Mouse (Mus musculus) hindbrain, embryonic 11.5 days (tissue): ENCODE measurements around the gene Gm7247. TPM values are rescaled to one million over a fixed set of nuclear protein-coding genes. Genes with fewer than 3 reads are reported as not detected.

Experiments used
- ATAC-seq: fragments of 200-750 bp; cut with Nextera tagmentation; 2 replicates; pipeline ENCODE4 v1.8.0; 2017; ENCODE audit warnings: mild to moderate bottlenecking, moderate TSS enrichment, moderate library complexity; ENCODE audit not compliant: low FRiP score
- DNase-seq: peaks from one replicate; pipeline ENCODE4 v3.0.0-alpha.2; 2015; ENCODE audit warnings: low spot score
- H3K27ac ChIP-seq: fragments of 300-500 bp; sonication (generic); 2 replicates; pipeline ENCODE4 v1.5.1; 2014; ENCODE audit warnings: mild to moderate bottlenecking, low read depth, low read length
- H3K27me3 ChIP-seq: fragments of 300-500 bp; sonication (generic); 2 replicates; pipeline ENCODE4 v1.6.1; 2014; ENCODE audit warnings: mild to moderate bottlenecking, low read length, moderate library complexity, mixed read lengths; ENCODE audit not compliant: control insufficient read depth, insufficient read depth
- H3K36me3 ChIP-seq: fragments of 300-500 bp; sonication (generic); 2 replicates; pipeline ENCODE4 v1.6.1; 2014; ENCODE audit warnings: mild to moderate bottlenecking, low read length, moderate library complexity, mixed read lengths; ENCODE audit not compliant: control insufficient read depth, insufficient read depth
- H3K4me1 ChIP-seq: fragments of 300-500 bp; sonication (generic); replicated peaks from 2 replicates; pipeline ENCODE4 v1.6.1; 2014; ENCODE audit warnings: low read length, mixed read lengths; ENCODE audit not compliant: control insufficient read depth, insufficient read depth
- H3K4me2 ChIP-seq: fragments of 300-500 bp; sonication (generic); replicated peaks from 2 replicates; pipeline ENCODE4 v1.6.1; 2014; ENCODE audit warnings: mild to moderate bottlenecking, low read depth, low read length
- H3K4me3 ChIP-seq: fragments of 300-500 bp; sonication (generic); 2 replicates; pipeline ENCODE4 v1.5.1; 2014; ENCODE audit warnings: low read depth, low read length
- H3K9ac ChIP-seq: fragments of 300-500 bp; sonication (generic); 2 replicates; pipeline ENCODE4 v1.6.1; 2014; ENCODE audit warnings: low read depth, low read length
- H3K9me3 ChIP-seq: fragments of 300-500 bp; sonication (generic); 2 replicates; pipeline ENCODE4 v1.6.1; 2016; ENCODE audit warnings: low read length; ENCODE audit not compliant: control insufficient read depth
- WGBS: fragments of 180-500 bp; shearing (Covaris S2); extraction: QIAGEN DNeasy Blood & Tissue Kit; methylation state at CpG from one replicate; pipeline ENCODE4 v1.1.7; 2014; 5-methylcytosine and 5-hydroxymethylcytosine counted together
- polyA plus RNA-seq: library from polyadenylated mRNA; unstranded; fragments of >200 nt; fragmentation: Nextera tagmentation; extraction: Ambion mirVana; gene quantifications from 2 replicates; pipeline ENCODE4 v1.2.1, GENCODE M21; 2014

The Gm7247 gene
- not detected in 2 replicates for polyA plus RNA-seq

DNA sequence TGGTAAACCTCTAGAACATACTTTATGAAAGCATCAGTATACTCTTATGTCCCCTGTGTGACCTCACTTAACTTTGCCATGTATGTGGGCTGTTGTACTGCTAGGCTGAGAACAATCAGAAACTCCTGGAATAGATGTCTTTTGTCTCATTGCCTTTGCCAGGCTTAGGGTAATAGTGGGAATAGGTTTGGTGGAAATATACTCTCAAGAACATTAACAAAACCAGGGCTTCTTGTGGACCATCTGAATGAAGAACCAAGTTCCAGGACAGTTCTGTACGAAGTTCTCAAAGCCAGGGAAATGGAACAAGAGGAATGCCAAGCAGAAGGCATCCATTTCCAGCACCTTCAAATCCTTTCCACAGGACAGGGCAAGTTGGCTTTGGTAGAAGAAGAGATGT lies at the start of gene Gm7247:
Gene Gm7247 (plus strand): TSS at position 301 of the 400 bp plus-strand sequence.
- H3K27me3 ChIP-seq: no peaks in the 10 kb centered on the region; the same call in 1 of the 2 replicates
- ATAC-seq: no peak
- no peak for DNase-seq
- no peaks in the 10 kb centered on the region for H3K36me3 ChIP-seq
- WGBS: 93% methylated on average over 1 of the region's 1 CpGs
- no peak within 1 kb of the TSS for H3K9ac ChIP-seq
- no peak within 1 kb of the TSS for H3K27ac ChIP-seq
- H3K9me3 ChIP-seq: no peaks in the 10 kb centered on the region
- no peaks in the 10 kb centered on the region for H3K4me1 ChIP-seq
- no peak within 1 kb of the TSS for H3K4me3 ChIP-seq
- H3K4me2 ChIP-seq: no peak within 1 kb of the TSS

DNA sequence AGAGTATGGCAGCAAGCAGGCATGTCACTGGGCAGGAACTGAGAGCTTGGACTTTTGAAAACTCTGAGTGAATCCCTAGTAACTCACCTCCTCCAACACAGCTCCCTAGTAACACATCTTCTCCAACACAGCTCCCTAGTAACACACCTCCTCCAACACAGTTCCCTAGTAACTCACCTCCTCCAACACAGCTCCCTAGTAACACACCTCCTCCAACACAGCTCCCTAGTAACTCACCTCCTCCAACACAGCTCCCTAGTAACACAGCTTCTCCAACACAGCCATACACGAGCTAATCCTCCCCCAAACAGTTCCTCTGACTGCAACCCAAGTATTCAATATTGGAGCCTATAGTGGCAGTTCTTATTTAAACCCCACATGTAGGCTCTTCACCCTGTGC lies 37.6 kb upstream of the Gm7247 start:
- H3K9me3 ChIP-seq: no peaks in the 10 kb centered on the region
- no peak overlapping the region for H3K4me3 ChIP-seq
- 61% methylated on average over 1 of the region's 1 CpGs for WGBS
- DNase-seq (no peak), ATAC-seq (no peak)
- H3K4me2 ChIP-seq: no peak overlapping the region
- H3K36me3 ChIP-seq: no peaks in the 10 kb centered on the region
- no peaks in the 10 kb centered on the region for H3K27me3 ChIP-seq
- no peak overlapping the region for H3K9ac ChIP-seq
- no peaks in the 10 kb centered on the region for H3K4me1 ChIP-seq
- no peak overlapping the region for H3K27ac ChIP-seq

DNA sequence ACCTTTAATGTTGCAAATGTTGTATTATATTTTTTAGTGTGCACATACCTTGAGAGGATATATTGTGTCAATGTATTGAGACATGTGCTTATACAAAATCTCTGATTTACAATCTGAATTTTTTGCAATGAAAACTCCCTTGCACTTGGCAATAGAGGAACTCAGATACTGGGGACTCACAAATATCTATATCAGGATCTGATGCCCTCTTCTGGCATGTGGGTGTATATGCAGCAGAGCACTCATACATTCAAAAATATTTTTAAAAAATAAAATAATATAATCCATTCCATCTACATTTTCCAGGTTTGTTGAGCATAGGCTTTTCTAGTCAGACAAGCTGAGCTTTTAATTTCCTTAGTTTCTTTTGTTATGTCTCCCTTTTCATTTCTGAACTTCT lies 15.5 kb upstream of the Gm7247 start:
- Histone ChIP-seq H3K4me1 (no peaks in the 10 kb centered on the region), H3K9ac (no peak overlapping the region), H3K9me3 (no peaks in the 10 kb centered on the region), H3K27ac (no peak overlapping the region), H3K4me2 (no peak overlapping the region), H3K36me3 (no peaks in the 10 kb centered on the region), H3K27me3 (no peaks in the 10 kb centered on the region), H3K4me3 (no peak overlapping the region)
- DNase-seq (no peak), ATAC-seq (no peak)

DNA sequence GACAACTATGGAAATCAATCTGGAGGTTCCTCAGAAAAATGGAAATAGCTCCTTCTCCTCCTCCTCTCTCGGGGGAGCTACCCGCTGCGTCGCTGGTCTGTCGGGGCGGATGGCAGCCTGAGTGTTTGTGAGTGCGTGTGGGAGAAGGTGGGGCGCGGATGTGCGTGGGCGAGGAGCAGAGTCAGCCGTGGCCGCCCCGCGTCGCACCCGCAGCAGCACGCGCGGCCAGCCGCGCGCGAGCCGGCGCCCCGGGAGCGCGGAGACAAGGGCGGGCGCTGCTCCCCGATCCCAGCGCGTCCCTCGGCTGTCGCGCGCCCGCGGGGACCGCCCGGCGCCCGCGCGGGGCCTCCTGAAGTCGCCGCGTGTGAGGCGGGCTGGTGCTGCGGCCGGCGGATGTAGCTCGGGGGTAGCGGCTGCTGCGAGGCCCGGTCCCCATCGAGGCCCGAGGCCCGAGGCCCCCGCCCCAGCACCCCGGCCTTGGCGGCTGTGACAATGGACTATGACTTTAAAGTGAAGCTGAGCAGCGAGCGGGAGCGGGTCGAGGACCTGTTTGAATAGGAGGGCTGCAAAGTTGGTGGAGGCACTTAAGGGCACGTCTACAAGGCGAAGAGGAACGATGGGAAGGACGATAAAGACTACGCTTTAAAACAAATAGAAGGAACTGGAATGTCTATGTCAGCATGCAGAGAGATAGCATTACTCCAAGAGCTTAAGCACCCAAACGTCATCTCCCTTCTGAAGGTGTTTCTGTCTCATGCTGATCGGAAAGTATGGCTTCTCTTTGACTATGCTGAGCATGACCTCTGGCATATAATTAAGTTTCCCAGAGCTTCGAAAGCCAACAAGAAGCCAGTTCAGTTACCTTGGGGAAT lies 3.2 kb upstream of the Gm7247 start:
- H3K27ac ChIP-seq: no peak overlapping the region
- H3K36me3 ChIP-seq: no peaks in the 10 kb centered on the region
- 5% methylated on average over 72 of the region's 75 CpGs for WGBS
- H3K4me2 ChIP-seq: peak overlapping the region; percentile 78
- H3K27me3 ChIP-seq: no peaks in the 10 kb centered on the region; the same call in 1 of the 2 replicates
- peak overlapping the region; percentile 43 for H3K4me3 ChIP-seq
- H3K9ac ChIP-seq: peak overlapping the region; percentile 64
- DNase-seq: peak; percentile 56
- no peaks in the 10 kb centered on the region for H3K9me3 ChIP-seq
- peak; percentile 88 for ATAC-seq
- H3K4me1 ChIP-seq: no peaks in the 10 kb centered on the region

DNA sequence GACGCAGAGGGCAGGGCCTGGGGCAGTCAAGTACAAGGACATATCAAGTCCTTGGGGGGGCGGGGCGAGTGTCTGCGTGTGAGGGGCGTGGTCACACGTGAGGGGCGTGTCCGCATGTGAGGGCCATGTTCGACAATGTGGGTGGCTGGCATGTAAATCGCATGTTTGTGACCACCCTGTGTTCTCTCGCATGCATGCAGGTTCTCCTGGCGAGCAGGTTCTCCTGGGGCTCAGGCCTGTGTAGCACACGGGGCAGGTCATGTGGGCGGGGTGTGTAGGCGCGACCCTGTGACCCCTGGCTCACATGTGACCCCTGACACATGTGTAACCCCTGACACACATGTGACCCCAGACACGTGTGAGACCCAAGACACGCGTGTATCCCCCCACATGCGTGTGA lies 21.2 kb downstream of the Gm7247 start:
- ATAC-seq (no peak), DNase-seq (no peak)
- Histone ChIP-seq H3K9me3 (no peaks in the 10 kb centered on the region), H3K4me3 (no peak overlapping the region), H3K4me1 (no peaks in the 10 kb centered on the region), H3K4me2 (no peak overlapping the region), H3K27me3 (no peaks in the 10 kb centered on the region), H3K36me3 (no peaks in the 10 kb centered on the region), H3K9ac (no peak overlapping the region), H3K27ac (no peak overlapping the region)
- WGBS: 95% methylated on average over 20 of the region's 20 CpGs

DNA sequence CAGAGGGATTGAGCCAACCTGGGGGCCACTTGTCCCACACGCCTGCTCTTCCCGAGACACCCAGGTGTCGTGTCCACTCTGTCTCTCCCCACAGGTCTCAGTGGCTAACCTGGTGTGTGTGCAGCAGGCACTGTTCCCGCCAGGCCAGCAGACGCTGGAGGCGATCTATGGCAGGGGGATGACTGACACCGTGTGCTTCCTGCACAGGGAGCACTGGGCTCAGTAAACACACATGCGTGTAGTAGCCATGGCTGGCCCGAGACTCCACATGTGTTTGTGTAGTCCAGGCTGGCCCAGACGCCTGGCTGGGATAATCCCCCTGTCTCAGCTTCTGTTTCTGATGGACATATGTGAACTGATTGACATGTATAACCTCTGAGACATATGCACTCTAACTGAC lies 22.8 kb downstream of the Gm7247 start:
- H3K4me1 ChIP-seq: no peaks in the 10 kb centered on the region
- no peak overlapping the region for H3K9ac ChIP-seq
- no peaks in the 10 kb centered on the region for H3K27me3 ChIP-seq
- H3K4me2 ChIP-seq: no peak overlapping the region
- ATAC-seq: no peak
- DNase-seq: no peak
- H3K9me3 ChIP-seq: no peaks in the 10 kb centered on the region
- H3K27ac ChIP-seq: no peak overlapping the region
- no peak overlapping the region for H3K4me3 ChIP-seq
- H3K36me3 ChIP-seq: no peaks in the 10 kb centered on the region
- 94% methylated on average over 10 of the region's 10 CpGs for WGBS

DNA sequence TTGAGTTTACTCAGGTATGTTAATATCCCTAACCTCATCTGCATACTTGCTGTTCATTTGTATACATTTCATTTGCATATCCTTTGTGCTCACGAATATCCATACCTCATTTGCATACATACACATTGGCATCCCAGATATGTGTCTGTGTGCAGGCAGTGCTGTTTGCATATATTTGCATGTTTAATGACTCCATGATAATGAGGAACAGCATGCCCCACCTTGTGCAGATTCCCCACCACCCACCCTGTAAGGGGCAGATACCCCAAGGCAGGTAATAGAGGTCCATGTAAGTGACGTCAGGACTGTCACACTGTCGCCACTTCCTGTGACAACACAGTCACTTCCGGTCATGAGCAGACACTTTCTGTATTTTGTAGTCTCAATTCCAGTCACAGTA lies 24.2 kb downstream of the Gm7247 start:
- 79% methylated on average over 4 of the region's 4 CpGs for WGBS
- peak; percentile 54 for DNase-seq
- H3K27me3 ChIP-seq: no peaks in the 10 kb centered on the region

DNA sequence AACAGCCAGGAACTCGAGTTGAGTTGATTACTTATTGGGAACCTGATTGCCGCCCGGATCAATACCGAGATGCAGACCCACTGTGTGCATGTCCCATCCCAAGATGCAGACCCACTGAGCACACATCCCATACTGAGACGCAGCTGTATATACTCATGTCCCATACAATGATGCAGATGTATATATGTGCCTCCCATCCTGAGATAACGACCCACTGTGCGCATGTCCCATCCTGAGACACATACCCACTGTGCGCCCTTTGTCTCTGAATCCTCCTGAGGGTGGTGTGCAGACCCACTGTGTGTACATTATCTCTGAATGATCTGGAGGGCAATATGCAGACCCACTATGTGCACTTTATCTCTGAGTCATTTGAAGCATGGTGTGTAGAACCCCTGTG lies 26.2 kb downstream of the Gm7247 start:
- Histone ChIP-seq H3K27ac (no peak overlapping the region), H3K9ac (no peak overlapping the region), H3K4me1 (no peaks in the 10 kb centered on the region), H3K4me3 (no peak overlapping the region), H3K4me2 (no peak overlapping the region), H3K36me3 (no peaks in the 10 kb centered on the region), H3K9me3 (no peaks in the 10 kb centered on the region), H3K27me3 (no peaks in the 10 kb centered on the region)
- DNase-seq (peak; percentile 23), ATAC-seq (no peak)
- 92% methylated on average over 8 of the region's 8 CpGs for WGBS

More for the DNA sequence above, 24.2 kb downstream of the Gm7247 start:
- Histone ChIP-seq H3K27ac (no peak overlapping the region), H3K4me3 (no peak overlapping the region), H3K4me2 (no peak overlapping the region), H3K36me3 (no peaks in the 10 kb centered on the region), H3K4me1 (no peaks in the 10 kb centered on the region), H3K9ac (no peak overlapping the region), H3K9me3 (no peaks in the 10 kb centered on the region)
- peak; percentile 81 for ATAC-seq

DNA sequence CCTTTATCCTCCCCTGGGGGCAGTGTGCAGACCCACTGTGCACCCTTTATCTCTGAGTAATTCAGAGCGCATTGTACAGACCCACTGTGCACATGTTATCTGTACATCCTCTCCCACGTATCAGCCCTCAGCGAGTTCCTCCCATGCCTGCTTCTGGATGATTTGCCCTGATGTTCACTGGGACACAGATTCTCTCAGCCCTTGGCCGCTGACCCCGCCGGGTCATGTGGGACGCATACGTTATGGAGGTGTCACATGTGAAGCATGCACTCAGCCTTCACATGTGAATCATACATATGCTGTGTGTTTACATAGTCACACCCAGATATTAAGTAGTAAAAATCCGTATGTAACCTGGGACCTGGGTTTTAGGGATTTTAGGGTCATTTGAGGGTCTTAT lies 26.7 kb downstream of the Gm7247 start:
- Histone ChIP-seq H3K4me2 (no peak overlapping the region), H3K27me3 (no peaks in the 10 kb centered on the region), H3K9ac (no peak overlapping the region), H3K4me3 (no peak overlapping the region), H3K27ac (no peak overlapping the region), H3K36me3 (no peaks in the 10 kb centered on the region), H3K4me1 (no peaks in the 10 kb centered on the region), H3K9me3 (no peaks in the 10 kb centered on the region)
- DNase-seq: peak; percentile 48
- 94% methylated on average over 9 of the region's 9 CpGs for WGBS
- 0 out of 2 replicates have a peak, but pooled peaks have one; percentile 16 for ATAC-seq
